Mouse (Mus musculus) liver, embryonic 12.5 days (tissue): ENCODE measurements around the gene Myh9. TPM values are rescaled to one million over a fixed set of nuclear protein-coding genes. Genes with fewer than 3 reads are reported as not detected.
"Not testable (repeated sequence)": the region's sequence is repeated elsewhere in the genome, so short reads cannot be mapped to it uniquely, and the experiment has no call there.

ENCODE experiments used
- ATAC-seq: fragments of 200-750 bp; cut with Nextera tagmentation; 2 replicates; pipeline ENCODE4 v1.8.0; 2017; ENCODE audit warnings: moderate number of reproducible peaks, mild to moderate bottlenecking, moderate library complexity
- H3K27ac ChIP-seq: fragments of 300-500 bp; sonication (generic); 2 replicates; pipeline ENCODE4 v1.5.1; 2016; ENCODE audit warnings: mild to moderate bottlenecking
- H3K27me3 ChIP-seq: fragments of 300-500 bp; sonication (generic); replicated peaks from 2 replicates; pipeline ENCODE4 v1.6.1; 2016; ENCODE audit warnings: mild to moderate bottlenecking, moderate library complexity
- H3K36me3 ChIP-seq: fragments of 300-500 bp; sonication (generic); 2 replicates; pipeline ENCODE4 v1.6.1; 2016; ENCODE audit warnings: mild to moderate bottlenecking, moderate library complexity
- H3K4me1 ChIP-seq: fragments of 300-500 bp; sonication (generic); 2 replicates; pipeline ENCODE4 v1.6.1; 2016
- H3K4me2 ChIP-seq: fragments of 300-500 bp; sonication (generic); 2 replicates; pipeline ENCODE4 v1.6.1; 2016; ENCODE audit warnings: mild to moderate bottlenecking, moderate library complexity
- H3K4me3 ChIP-seq: fragments of 300-500 bp; sonication (generic); 2 replicates; pipeline ENCODE4 v1.5.1; 2016; ENCODE audit warnings: mild to moderate bottlenecking, moderate library complexity
- H3K9ac ChIP-seq: fragments of 300-500 bp; sonication (generic); 2 replicates; pipeline ENCODE4 v1.6.1; 2016; ENCODE audit warnings: mild to moderate bottlenecking, moderate library complexity
- H3K9me3 ChIP-seq: fragments of 300-500 bp; sonication (generic); replicated peaks from 2 replicates; pipeline ENCODE4 v1.6.1; 2016; ENCODE audit warnings: mild to moderate bottlenecking, moderate library complexity
- WGBS: fragments of 180-500 bp; shearing (Covaris S2); methylation state at CpG from one replicate; pipeline ENCODE4 v1.1.7; 2016; ENCODE audit not compliant: insufficient replicate concordance; 5-methylcytosine and 5-hydroxymethylcytosine counted together
- polyA plus RNA-seq: library from polyadenylated mRNA; unstranded; fragments of >200 nt; fragmentation: Nextera tagmentation; extraction: Ambion mirVana; gene quantifications from 2 replicates; pipeline ENCODE4 v1.2.1, GENCODE M21; 2016

The Myh9 gene
- polyA plus RNA-seq, 1 experiment from 2014 or later, result 32.5 TPM

- Histone ChIP-seq H3K9me3 (no peaks in the 10 kb centered on the region), H3K27ac (no peak overlapping the region), H3K9ac (no peak overlapping the region), H3K4me2 (no peak overlapping the region), H3K4me1 (peaks cover 51% of the 10 kb centered on the region), H3K4me3 (no peak overlapping the region), H3K36me3 (no peaks in the 10 kb centered on the region), H3K27me3 (no peaks in the 10 kb centered on the region)
- ATAC-seq, result no peak
- WGBS, result 81% methylated on average over 16 of the region's 16 CpGs
Observed at GRCm38 (mm10) chr15:77848415-77849038, 6.6 kb upstream of the Myh9 start.

- ATAC-seq, result peak; percentile 70
- Histone ChIP-seq H3K9ac (no peak overlapping the region), H3K36me3 (no peaks in the 10 kb centered on the region), H3K4me1 (peaks cover 58% of the 10 kb centered on the region), H3K9me3 (no peaks in the 10 kb centered on the region), H3K4me3 (no peak overlapping the region), H3K27ac (no peak overlapping the region), H3K27me3 (no peaks in the 10 kb centered on the region), H3K4me2 (no peak overlapping the region)
- 43% methylated on average over 3 of the region's 3 CpGs for WGBS
Observed at GRCm38 (mm10) chr15:77847826-77848225, 5.9 kb upstream of the Myh9 start.

- H3K4me3 ChIP-seq, result no peak overlapping the region
- 54% methylated on average over 3 of the region's 3 CpGs for WGBS
- no peak overlapping the region for H3K27ac ChIP-seq
Observed at GRCm38 (mm10) chr15:77847108-77847507, 5.1 kb upstream of the Myh9 start.

GRCm38 (mm10) chr15:77845931-77846595 lies 4.1 kb upstream of the Myh9 start:
- H3K4me1 ChIP-seq, result peaks cover 57% of the 10 kb centered on the region
- WGBS, result 47% methylated on average over 11 of the region's 11 CpGs
- not testable (repeated sequence) for H3K9ac ChIP-seq, H3K9me3 ChIP-seq, H3K27ac ChIP-seq, ATAC-seq, H3K27me3 ChIP-seq, H3K36me3 ChIP-seq, H3K4me2 ChIP-seq, H3K4me3 ChIP-seq

More at GRCm38 (mm10) chr15:77847108-77847507, 5.1 kb upstream of the Myh9 start:
- H3K36me3 ChIP-seq, result no peaks in the 10 kb centered on the region
- peaks cover 62% of the 10 kb centered on the region for H3K4me1 ChIP-seq
- H3K9me3 ChIP-seq, result no peaks in the 10 kb centered on the region
- H3K9ac ChIP-seq, result no peak overlapping the region
- H3K27me3 ChIP-seq, result no peaks in the 10 kb centered on the region
- no peak overlapping the region for H3K4me2 ChIP-seq
- ATAC-seq, result no peak

- Histone ChIP-seq H3K9me3 (no peaks in the 10 kb centered on the region), H3K4me1 (peaks cover 60% of the 10 kb centered on the region), H3K27me3 (no peaks in the 10 kb centered on the region), H3K4me2 (no peak overlapping the region), H3K9ac (no peak overlapping the region), H3K27ac (no peak overlapping the region), H3K4me3 (no peak overlapping the region), H3K36me3 (no peaks in the 10 kb centered on the region)
- WGBS, result 83% methylated on average over 16 of the region's 16 CpGs
- ATAC-seq, result no peak
Observed at GRCm38 (mm10) chr15:77844955-77845635, 3.1 kb upstream of the Myh9 start.

GRCm38 (mm10) chr15:77844048-77844447 lies 2.1 kb upstream of the Myh9 start:
- H3K36me3 ChIP-seq, result no peaks in the 10 kb centered on the region
- no peaks in the 10 kb centered on the region for H3K27me3 ChIP-seq
- WGBS, result 63% methylated on average over 6 of the region's 6 CpGs
- H3K9me3 ChIP-seq, result no peaks in the 10 kb centered on the region
- peaks cover 62% of the 10 kb centered on the region for H3K4me1 ChIP-seq
- no peak overlapping the region for H3K9ac ChIP-seq
- ATAC-seq, result no peak
- no peak overlapping the region for H3K27ac ChIP-seq
- no peak overlapping the region for H3K4me2 ChIP-seq
- no peak overlapping the region for H3K4me3 ChIP-seq

- H3K9ac ChIP-seq, ATAC-seq, H3K9me3 ChIP-seq, H3K36me3 ChIP-seq, H3K27me3 ChIP-seq, H3K27ac ChIP-seq, H3K4me2 ChIP-seq, H3K4me3 ChIP-seq: not testable (repeated sequence)
- H3K4me1 ChIP-seq, result peaks cover 62% of the 10 kb centered on the region
- 71% methylated on average over 12 of the region's 13 CpGs for WGBS
Observed at GRCm38 (mm10) chr15:77843494-77844041, 1.6 kb upstream of the Myh9 start.

GRCm38 (mm10) chr15:77843046-77843445 lies 1.1 kb upstream of the Myh9 start:
- ATAC-seq, result no peak
- Histone ChIP-seq H3K4me1 (peaks cover 63% of the 10 kb centered on the region), H3K9ac (peak overlapping the region; percentile 65), H3K36me3 (no peaks in the 10 kb centered on the region), H3K9me3 (no peaks in the 10 kb centered on the region), H3K4me3 (peak overlapping the region; percentile 89), H3K27me3 (no peaks in the 10 kb centered on the region), H3K4me2 (peak overlapping the region; percentile 98), H3K27ac (peak overlapping the region; percentile 93; the same call in 1 of the 2 replicates)
- WGBS, result 43% methylated on average over 2 of the region's 2 CpGs

GRCm38 (mm10) chr15:77841361-77842046 lies 471 bp downstream of the Myh9 start:
- no peaks in the 10 kb centered on the region for H3K36me3 ChIP-seq
- H3K4me1 ChIP-seq, result peaks cover 63% of the 10 kb centered on the region
- no peaks in the 10 kb centered on the region for H3K9me3 ChIP-seq
- peak overlapping the region; percentile 93 for H3K27ac ChIP-seq
- WGBS, result under 1% methylated on average over 80 of the region's 80 CpGs
- peak; percentile 20 for ATAC-seq
- H3K4me3 ChIP-seq, result peak overlapping the region; percentile 89
- H3K4me2 ChIP-seq, result peak overlapping the region; percentile 98
- no peaks in the 10 kb centered on the region for H3K27me3 ChIP-seq
- peak overlapping the region; percentile 89 for H3K9ac ChIP-seq

GRCm38 (mm10) chr15:77840450-77841360 lies 1.3 kb downstream of the Myh9 start:
- peaks cover 66% of the 10 kb centered on the region for H3K4me1 ChIP-seq
- peak overlapping the region; percentile 89 for H3K4me3 ChIP-seq
- peak overlapping the region; percentile 93 for H3K27ac ChIP-seq
- H3K36me3 ChIP-seq, result no peaks in the 10 kb centered on the region
- H3K4me2 ChIP-seq, result peak overlapping the region; percentile 98
- H3K27me3 ChIP-seq, result no peaks in the 10 kb centered on the region
- no peak for ATAC-seq
- H3K9ac ChIP-seq, result peak overlapping the region; percentile 89
- H3K9me3 ChIP-seq, result no peaks in the 10 kb centered on the region
- WGBS, result 4% methylated on average over 36 of the region's 36 CpGs
